Mouse (Mus musculus) limb, embryonic 11.5 days (tissue): ENCODE measurements around the gene Sh3bp4. TPM values are rescaled to one million over a fixed set of nuclear protein-coding genes. Genes with fewer than 3 reads are reported as not detected.

ENCODE experiments used
- ATAC-seq: fragments of 200-750 bp; cut with Nextera tagmentation; 2 replicates; pipeline ENCODE4 v1.8.0; 2017; ENCODE audit warnings: low read depth; ENCODE audit not compliant: insufficient number of reproducible peaks, low FRiP score, low TSS enrichment
- DNase-seq: peaks from one replicate; pipeline ENCODE4 v3.0.0-alpha.2; 2015; ENCODE audit warnings: low spot score
- H3K27ac ChIP-seq: fragments of 300-500 bp; sonication (generic); replicated peaks from 2 replicates; pipeline ENCODE4 v1.5.1; 2014; ENCODE audit warnings: low read depth, mild to moderate bottlenecking, low read length
- H3K27me3 ChIP-seq: fragments of 300-500 bp; sonication (generic); 2 replicates; pipeline ENCODE4 v1.6.1; 2014; ENCODE audit warnings: mild to moderate bottlenecking, low read length, mixed read lengths; ENCODE audit not compliant: control insufficient read depth, insufficient read depth
- H3K36me3 ChIP-seq: fragments of 300-500 bp; sonication (generic); 2 replicates; pipeline ENCODE4 v1.6.1; 2014; ENCODE audit warnings: mild to moderate bottlenecking, low read length, moderate library complexity, mixed read lengths; ENCODE audit not compliant: control insufficient read depth, insufficient read depth
- H3K4me1 ChIP-seq: fragments of 300-500 bp; sonication (generic); 2 replicates; pipeline ENCODE4 v1.6.1; 2014; ENCODE audit warnings: low read length, mixed read lengths; ENCODE audit not compliant: control insufficient read depth, insufficient read depth
- H3K4me2 ChIP-seq: fragments of 300-500 bp; sonication (generic); 2 replicates; pipeline ENCODE4 v1.6.1; 2014; ENCODE audit warnings: low read depth, mild to moderate bottlenecking, moderate library complexity; ENCODE audit not compliant: severe bottlenecking
- H3K4me3 ChIP-seq: fragments of 300-500 bp; sonication (generic); 2 replicates; pipeline ENCODE4 v1.5.1; 2014; ENCODE audit warnings: low read depth, low read length
- H3K9ac ChIP-seq: fragments of 300-500 bp; sonication (generic); 2 replicates; pipeline ENCODE4 v1.6.1; 2014; ENCODE audit warnings: mild to moderate bottlenecking, low read length
- H3K9me3 ChIP-seq: fragments of 300-500 bp; sonication (generic); 2 replicates; pipeline ENCODE4 v1.6.1; 2016; ENCODE audit warnings: low read length; ENCODE audit not compliant: control insufficient read depth
- WGBS: fragments of 180-500 bp; shearing (Covaris S2); extraction: QIAGEN DNeasy Blood & Tissue Kit; methylation state at CpG from one replicate; pipeline ENCODE4 v1.1.7; 2014; 5-methylcytosine and 5-hydroxymethylcytosine counted together
- polyA plus RNA-seq: library from polyadenylated mRNA; unstranded; fragments of >200 nt; fragmentation: Nextera tagmentation; extraction: Ambion mirVana; gene quantifications from 2 replicates; pipeline ENCODE4 v1.2.1, GENCODE M21; 2014

Gene Sh3bp4
- polyA plus RNA-seq, 1 experiment from 2014 or later = 20.6 TPM

DNA sequence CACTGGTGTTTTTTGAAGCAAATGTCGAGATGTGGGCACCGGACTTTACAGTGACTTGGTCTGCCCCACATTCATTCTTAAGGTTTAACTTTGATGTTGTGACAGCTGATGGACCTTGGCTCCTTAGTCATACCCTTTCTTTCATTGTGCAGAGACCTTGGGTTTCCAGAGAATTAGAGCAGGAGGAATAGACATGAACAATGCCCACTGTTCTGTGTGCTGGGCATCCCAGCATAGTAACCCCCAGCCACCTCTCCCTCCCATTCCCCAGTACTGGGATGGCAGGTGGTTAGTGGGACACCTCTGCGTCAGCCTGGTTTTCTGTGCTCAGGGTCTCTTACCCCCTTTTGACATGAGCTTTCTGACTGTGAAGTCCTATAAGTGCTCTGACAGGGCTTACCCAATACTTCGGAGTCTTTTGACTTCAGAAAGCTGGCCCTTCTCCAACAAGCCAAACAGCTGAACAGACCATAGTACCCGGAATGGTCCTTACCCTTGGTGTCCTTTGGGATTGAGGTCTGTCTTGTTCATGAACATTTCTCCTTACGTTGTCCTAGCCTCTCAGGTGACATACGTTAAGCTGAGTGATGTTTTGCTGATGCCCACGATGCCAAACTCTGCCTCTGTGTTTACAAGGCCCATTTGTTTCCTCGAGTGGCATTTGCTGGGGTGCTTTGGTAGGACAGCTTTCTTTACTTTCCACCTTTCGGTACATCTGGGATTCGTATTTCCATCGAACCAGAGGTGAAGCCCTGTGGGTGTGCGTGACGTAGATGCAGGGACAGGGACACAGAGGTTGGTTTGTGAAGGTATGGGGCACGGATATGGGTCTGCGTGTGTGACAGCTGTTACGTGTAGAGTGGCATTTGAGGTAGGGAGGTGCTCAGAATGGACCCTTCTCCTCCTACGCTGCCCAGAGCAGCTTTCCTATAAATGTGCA is 35.9 kb downstream of the Sh3bp4 start:
- ATAC-seq = no peak
- DNase-seq = no peak
- H3K9me3 ChIP-seq = no peaks in the 10 kb centered on the region
- H3K27ac ChIP-seq = no peak overlapping the region
- H3K4me2 ChIP-seq = no peak overlapping the region
- no peak overlapping the region for H3K9ac ChIP-seq
- H3K4me3 ChIP-seq = no peak overlapping the region
- 86% methylated on average over 18 of the region's 18 CpGs for WGBS
- no peaks in the 10 kb centered on the region for H3K36me3 ChIP-seq
- H3K4me1 ChIP-seq = peaks cover 54% of the 10 kb centered on the region
- no peaks in the 10 kb centered on the region for H3K27me3 ChIP-seq

DNA sequence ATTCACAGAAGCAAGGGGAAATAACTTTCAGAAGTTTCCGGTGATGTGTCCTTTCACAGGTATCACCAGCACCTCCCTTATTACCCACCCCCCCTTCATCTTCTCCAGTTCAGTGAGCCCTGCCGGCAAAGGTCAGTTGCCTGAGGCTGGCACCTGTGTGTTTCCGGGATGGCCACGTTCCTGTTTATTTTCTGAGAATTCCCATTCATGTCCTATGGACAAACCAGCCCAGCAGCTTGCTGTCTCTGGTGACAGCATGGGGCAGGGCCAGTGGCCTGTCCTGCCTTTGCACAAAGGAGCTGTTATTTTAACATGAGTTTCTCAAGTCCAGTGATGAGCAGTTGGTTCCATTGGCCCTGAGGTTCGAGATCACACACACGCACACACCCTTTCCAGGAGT is 37.3 kb downstream of the Sh3bp4 start:
- H3K36me3 ChIP-seq = no peaks in the 10 kb centered on the region
- no peaks in the 10 kb centered on the region for H3K9me3 ChIP-seq
- H3K27me3 ChIP-seq = no peaks in the 10 kb centered on the region
- DNase-seq = no peak
- H3K9ac ChIP-seq = no peak overlapping the region
- WGBS = 59% methylated on average over 6 of the region's 6 CpGs
- no peak overlapping the region for H3K4me3 ChIP-seq
- ATAC-seq = no peak
- H3K27ac ChIP-seq = no peak overlapping the region; the same call in 1 of the 2 replicates
- H3K4me2 ChIP-seq = no peak overlapping the region
- peaks cover 52% of the 10 kb centered on the region for H3K4me1 ChIP-seq

DNA sequence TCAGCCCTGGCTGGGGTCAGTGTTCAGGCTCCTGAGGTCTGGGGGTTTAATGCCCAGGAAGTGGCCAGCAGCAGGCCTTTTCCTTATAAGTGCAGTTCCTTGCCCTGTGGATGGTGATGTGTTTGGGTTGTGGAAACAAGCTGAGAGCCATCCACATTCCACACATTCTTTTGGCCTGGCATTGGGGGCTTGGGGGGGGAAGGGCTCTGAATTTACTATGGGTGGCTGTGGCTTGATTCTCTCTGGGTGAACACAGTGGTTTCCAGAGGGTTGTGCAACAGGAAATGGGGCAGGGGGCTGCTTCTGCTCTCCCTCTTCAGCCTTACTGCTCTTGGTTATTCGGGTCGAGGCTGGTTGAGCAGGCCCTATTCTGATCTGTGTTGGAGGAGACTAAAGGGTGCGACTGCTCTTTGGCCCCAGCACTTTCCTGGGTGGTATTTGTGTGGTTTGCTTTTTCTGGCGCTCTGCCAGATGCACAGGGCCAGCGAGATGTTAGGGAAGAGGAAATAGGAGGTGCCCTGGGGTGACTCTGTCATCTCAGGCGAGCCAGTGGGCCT is 38.2 kb downstream of the Sh3bp4 start:
- Histone ChIP-seq H3K27me3 (no peaks in the 10 kb centered on the region), H3K9ac (peak overlapping the region; percentile 17; the same call in 1 of the 2 replicates), H3K9me3 (no peaks in the 10 kb centered on the region), H3K4me1 (peaks cover 47% of the 10 kb centered on the region), H3K27ac (peak overlapping the region; percentile 70), H3K4me2 (no peak overlapping the region; the same call in 1 of the 2 replicates), H3K4me3 (no peak overlapping the region), H3K36me3 (no peaks in the 10 kb centered on the region)
- DNase-seq = peak; percentile 52
- WGBS = 22% methylated on average over 6 of the region's 6 CpGs
- no peak for ATAC-seq

DNA sequence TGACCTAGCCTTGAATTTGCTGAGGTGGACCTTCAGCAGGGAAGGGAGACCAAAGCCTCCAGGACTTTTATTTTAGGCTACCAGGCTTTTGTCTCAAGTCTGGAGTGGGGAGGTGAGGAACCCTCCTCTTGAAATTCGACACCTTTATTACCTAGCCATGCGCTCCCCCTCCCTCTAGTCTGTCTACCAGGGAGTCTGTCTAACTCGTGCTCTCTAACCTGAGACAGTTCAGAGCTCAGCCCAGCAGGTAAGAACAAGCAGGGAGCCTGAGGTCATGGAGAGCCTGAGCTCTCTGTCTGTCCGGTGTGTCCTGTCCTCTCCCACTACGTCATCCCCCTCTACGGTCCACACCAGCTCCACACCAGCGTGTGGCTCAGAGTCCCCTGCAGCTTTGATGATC is 39.6 kb downstream of the Sh3bp4 start:
- peak; percentile 76; the same call in 1 of the 2 replicates for ATAC-seq
- Histone ChIP-seq H3K9ac (no peak overlapping the region), H3K36me3 (no peaks in the 10 kb centered on the region), H3K4me1 (peaks cover 35% of the 10 kb centered on the region), H3K27me3 (no peaks in the 10 kb centered on the region), H3K4me3 (no peak overlapping the region), H3K27ac (peak overlapping the region; percentile 70), H3K9me3 (no peaks in the 10 kb centered on the region), H3K4me2 (no peak overlapping the region)
- peak; percentile 56 for DNase-seq
- 16% methylated on average over 7 of the region's 7 CpGs for WGBS

DNA sequence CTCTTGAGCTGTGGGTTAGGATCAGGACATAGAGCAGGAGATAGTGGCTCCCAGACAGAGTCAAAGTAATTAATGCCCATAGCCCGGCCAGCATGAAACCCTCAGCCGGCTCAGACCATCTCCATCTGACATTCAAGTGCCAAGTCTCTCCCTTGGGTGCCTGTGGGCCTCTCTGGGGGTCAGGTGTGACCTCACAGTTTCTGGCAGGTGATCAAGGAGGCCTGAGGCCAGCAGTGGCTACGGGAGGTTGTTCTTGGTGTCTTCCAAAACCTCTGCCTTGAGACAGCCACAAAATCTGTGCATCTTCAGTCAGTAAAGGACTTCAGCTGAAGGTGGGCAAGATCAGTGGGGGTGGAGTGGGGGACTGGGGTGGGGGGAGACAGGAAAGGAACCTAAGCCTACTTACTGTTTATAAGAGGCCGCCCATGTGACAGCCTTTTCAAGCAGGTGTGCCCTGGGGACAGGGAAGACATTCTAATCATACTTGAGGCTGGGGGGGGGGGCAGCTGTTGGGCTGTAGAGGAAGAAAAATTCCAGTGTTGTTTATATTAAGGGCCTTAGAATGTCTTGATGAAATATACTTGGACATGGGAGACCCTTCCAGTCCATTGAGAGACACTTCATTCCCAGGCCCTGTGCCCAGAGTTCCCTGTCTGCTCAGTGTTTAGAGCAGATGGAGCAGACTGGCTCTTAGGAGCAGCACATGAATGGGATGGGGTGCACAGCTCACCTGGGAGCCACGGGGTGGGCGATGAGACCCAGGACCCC is 40.7 kb downstream of the Sh3bp4 start:
- Histone ChIP-seq H3K4me3 (no peak overlapping the region), H3K9ac (no peak overlapping the region), H3K4me1 (peaks cover 35% of the 10 kb centered on the region), H3K4me2 (no peak overlapping the region), H3K9me3 (no peaks in the 10 kb centered on the region), H3K27ac (no peak overlapping the region), H3K36me3 (no peaks in the 10 kb centered on the region), H3K27me3 (no peaks in the 10 kb centered on the region)
- no peak for ATAC-seq
- no peak for DNase-seq
- 81% methylated on average over 6 of the region's 6 CpGs for WGBS

DNA sequence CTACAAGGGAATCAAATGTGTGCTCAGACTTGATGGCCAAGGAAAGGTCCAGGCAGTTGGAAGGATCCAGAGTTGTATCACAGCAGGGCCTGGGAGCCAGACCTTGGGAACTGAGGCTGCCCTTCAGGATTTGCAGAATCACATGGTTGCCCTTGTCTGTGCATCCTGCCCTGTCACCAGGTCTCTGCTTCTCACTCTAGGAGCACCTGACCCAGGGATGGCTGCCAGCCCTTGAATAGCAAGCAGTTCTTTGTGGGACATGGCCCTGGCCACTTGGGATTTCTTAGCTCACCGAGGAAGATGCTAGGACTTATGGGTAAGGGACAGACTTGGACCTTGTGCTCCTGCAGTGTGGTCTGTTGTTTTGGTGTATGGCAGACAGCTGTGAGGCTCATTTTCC is 42.3 kb downstream of the Sh3bp4 start:
- WGBS = 97% methylated on average over 1 of the region's 1 CpGs

DNA sequence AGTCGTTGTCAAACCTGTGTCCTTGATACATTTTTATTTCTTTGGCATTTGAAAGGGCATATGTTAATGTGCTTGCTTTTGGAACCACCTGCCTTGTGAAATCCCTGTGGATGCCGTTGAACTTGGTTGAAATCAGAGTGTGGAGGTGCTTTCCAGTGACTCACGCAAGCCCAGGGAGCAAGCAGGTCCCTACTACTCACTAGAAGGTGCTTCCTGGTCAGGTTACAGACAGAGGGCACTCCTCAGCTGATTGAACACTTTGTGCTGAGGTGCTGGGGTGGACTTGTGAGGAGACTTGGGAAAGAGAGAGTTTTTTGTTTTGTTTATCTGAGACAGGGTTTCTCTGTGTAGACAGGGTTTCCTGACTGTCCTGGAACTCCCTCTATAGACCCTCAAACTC is 43.5 kb downstream of the Sh3bp4 start:
- DNase-seq = no peak
- H3K27me3 ChIP-seq = no peaks in the 10 kb centered on the region
- WGBS = 85% methylated on average over 3 of the region's 3 CpGs
- H3K9me3 ChIP-seq = no peaks in the 10 kb centered on the region
- peaks cover 18% of the 10 kb centered on the region for H3K4me1 ChIP-seq
- ATAC-seq = no peak
- H3K4me2 ChIP-seq = no peak overlapping the region
- no peak overlapping the region for H3K27ac ChIP-seq
- no peaks in the 10 kb centered on the region for H3K36me3 ChIP-seq
- H3K9ac ChIP-seq = no peak overlapping the region
- H3K4me3 ChIP-seq = no peak overlapping the region

More for the DNA sequence above, 42.3 kb downstream of the Sh3bp4 start:
- H3K36me3 ChIP-seq = no peaks in the 10 kb centered on the region
- no peak overlapping the region for H3K27ac ChIP-seq
- no peaks in the 10 kb centered on the region for H3K9me3 ChIP-seq
- ATAC-seq (no peak), DNase-seq (no peak)
- H3K27me3 ChIP-seq = no peaks in the 10 kb centered on the region
- no peak overlapping the region for H3K4me3 ChIP-seq
- H3K4me1 ChIP-seq = peaks cover 30% of the 10 kb centered on the region
- H3K4me2 ChIP-seq = no peak overlapping the region
- H3K9ac ChIP-seq = no peak overlapping the region

DNA sequence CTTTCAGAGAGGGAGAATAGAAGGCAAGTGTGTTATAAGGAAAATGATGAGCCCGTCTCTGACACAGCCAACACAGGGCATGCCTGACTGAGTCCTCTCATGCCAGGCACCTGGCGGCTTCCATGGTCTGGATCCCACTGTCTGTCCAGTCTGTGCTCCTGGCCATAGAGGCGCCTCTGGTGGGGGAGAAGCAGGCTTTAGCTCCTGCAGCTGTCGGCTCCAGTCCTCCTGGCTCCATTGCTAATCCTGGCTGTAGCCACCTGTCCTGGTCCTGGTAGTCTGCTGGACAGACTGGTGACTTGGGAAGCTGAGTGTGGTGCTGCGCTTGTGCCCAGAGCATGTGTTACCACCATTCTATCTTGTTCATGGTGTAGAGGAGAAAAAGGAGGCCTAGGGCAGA is 46.8 kb downstream of the Sh3bp4 start:
- WGBS = 79% methylated on average over 5 of the region's 5 CpGs
- H3K9me3 ChIP-seq = no peaks in the 10 kb centered on the region
- H3K4me2 ChIP-seq = no peak overlapping the region
- H3K4me1 ChIP-seq = 0 out of 2 replicates have a peak, but pooled peaks cover 5% of the 10 kb centered on the region
- H3K4me3 ChIP-seq = no peak overlapping the region
- no peak overlapping the region for H3K27ac ChIP-seq
- no peak overlapping the region for H3K9ac ChIP-seq
- no peak for DNase-seq
- no peaks in the 10 kb centered on the region for H3K36me3 ChIP-seq
- H3K27me3 ChIP-seq = no peaks in the 10 kb centered on the region
- no peak for ATAC-seq
